Mouse (Mus musculus) cerebellum, adult 2 months (tissue): ENCODE results near the gene Gjd2.

Source experiments
- CTCF ChIP-seq: fragments of 200-500 bp; IDR thresholded peaks from 2 replicates; pipeline ENCODE4 v1.5.1; 2011; ENCODE audit warnings: low read depth, mild to moderate bottlenecking, control low read depth, low read length, moderate library complexity, borderline replicate concordance; ENCODE audit not compliant: insufficient read depth
- POLR2A ChIP-seq: fragments of 200-500 bp; IDR thresholded peaks from 2 replicates; pipeline ENCODE4 v1.6.1; 2011; ENCODE audit warnings: low read length, control low read depth, borderline replicate concordance; ENCODE audit not compliant: insufficient read depth

- TF ChIP-seq CTCF (no peak), POLR2A (no peak)
These were observed 18.8 kb upstream of the Gjd2 start for GRCm38 (mm10) chr2:114032259-114032658.
